Mouse (Mus musculus) frontal cortex, postnatal 25 days (tissue): ENCODE measurements around the gene Syne4.

Source experiments
- DNase-seq, 2 experiments: peaks; one replicate each; pipeline ENCODE4 v3.0.0; 2022; ENCODE audit warnings: low spot score in 2 of 2

The Syne4 gene

GRCm38 (mm10) chr7:30328379-30328778 lies 13.8 kb downstream of the Syne4 start:
- no peak for DNase-seq

- peak; percentile 74 to 82 for DNase-seq
Measured at GRCm38 (mm10) chr7:30331887-30332286, 17.3 kb downstream of the Syne4 start.

- no peak for DNase-seq
Measured at GRCm38 (mm10) chr7:30332622-30333259, 18.1 kb downstream of the Syne4 start.

GRCm38 (mm10) chr7:30333436-30333835 lies 18.8 kb downstream of the Syne4 start:
- DNase-seq: peak; percentile 38 to 66

GRCm38 (mm10) chr7:30334563-30334962 lies 20.0 kb downstream of the Syne4 start:
- no peak for DNase-seq

GRCm38 (mm10) chr7:30335688-30336087 lies 21.1 kb downstream of the Syne4 start:
- DNase-seq: no peak

GRCm38 (mm10) chr7:30336384-30336783 lies 21.8 kb downstream of the Syne4 start:
- DNase-seq: peak; percentile 80 to 90

- no peak for DNase-seq
Measured at GRCm38 (mm10) chr7:30339432-30340109, 25.0 kb downstream of the Syne4 start.

- DNase-seq: no peak
Measured at GRCm38 (mm10) chr7:30346635-30347379, 32.2 kb downstream of the Syne4 start.

GRCm38 (mm10) chr7:30347828-30348227 lies 33.2 kb downstream of the Syne4 start:
- DNase-seq: peak; percentile 61 to 68

- peak; percentile 69 to 74 for DNase-seq
Measured at GRCm38 (mm10) chr7:30353279-30353822, 38.7 kb downstream of the Syne4 start.

- DNase-seq: no peak
Measured at GRCm38 (mm10) chr7:30354059-30354458, 39.5 kb downstream of the Syne4 start.

- no peak for DNase-seq
Measured at GRCm38 (mm10) chr7:30358378-30359186, 44.0 kb downstream of the Syne4 start.

- no peak for DNase-seq
Measured at GRCm38 (mm10) chr7:30359276-30359865, 44.8 kb downstream of the Syne4 start.

GRCm38 (mm10) chr7:30360028-30360427 lies 45.4 kb downstream of the Syne4 start:
- DNase-seq: no peak

GRCm38 (mm10) chr7:30362652-30363343 lies 48.2 kb downstream of the Syne4 start, which contains the start of gene Lrfn3:
Gene Lrfn3 (minus strand): TSS chr7:30362772.
- peak in 1 of 2 experiments; percentile 46 for DNase-seq

GRCm38 (mm10) chr7:30363344-30363738 lies 48.7 kb downstream of the Syne4 start:
- DNase-seq: no peak

GRCm38 (mm10) chr7:30367466-30367865 lies 52.9 kb downstream of the Syne4 start:
- no peak for DNase-seq
